Mouse (Mus musculus): Measurements from ENCODE around the gene Gcsh.
A peak's percentile ranks its signal among the peaks of the same experiment; 100 is the strongest.

Gcsh gene

GRCm38 (mm10) chr8:116978052-116978451 lies 15.3 kb downstream of the Gcsh start:
- DNase-seq (ENCODE audit: low read depth, low spot score): no peak

- DNase-seq (ENCODE audit: low read depth, low spot score): no peak
Measured at GRCm38 (mm10) chr8:116975606-116976005, 17.7 kb downstream of the Gcsh start.

- DNase-seq (ENCODE audit: low read depth, low spot score): no peak
Measured at GRCm38 (mm10) chr8:116975066-116975465, 18.3 kb downstream of the Gcsh start.

GRCm38 (mm10) chr8:116969531-116969930 lies 23.8 kb downstream of the Gcsh start:
- no peak for DNase-seq (ENCODE audit: low read depth, low spot score)

- no peak for DNase-seq (ENCODE audit: low read depth, low spot score)
Measured at GRCm38 (mm10) chr8:116954415-116954814, 38.9 kb downstream of the Gcsh start.

GRCm38 (mm10) chr8:116952428-116952827 lies 40.9 kb downstream of the Gcsh start:
- no peak for DNase-seq (ENCODE audit: low read depth, low spot score)

- no peak for DNase-seq (ENCODE audit: low read depth, low spot score)
Measured at GRCm38 (mm10) chr8:116951778-116952177, 41.6 kb downstream of the Gcsh start.

- no peak for DNase-seq (ENCODE audit: low read depth, low spot score)
Measured at GRCm38 (mm10) chr8:116951369-116951768, 42.0 kb downstream of the Gcsh start.

- DNase-seq (ENCODE audit: low read depth, low spot score): no peak
Measured at GRCm38 (mm10) chr8:116947589-116947988, 45.7 kb downstream of the Gcsh start.

- DNase-seq (ENCODE audit: low read depth, low spot score): no peak
Measured at GRCm38 (mm10) chr8:116946851-116947250, 46.5 kb downstream of the Gcsh start.

- DNase-seq (ENCODE audit: low read depth, low spot score): no peak
Measured at GRCm38 (mm10) chr8:116946268-116946838, 47.0 kb downstream of the Gcsh start.

- no peak for DNase-seq (ENCODE audit: low read depth, low spot score)
Measured at GRCm38 (mm10) chr8:116945169-116945910, 48.0 kb downstream of the Gcsh start.

GRCm38 (mm10) chr8:116944385-116944696 lies 49.0 kb downstream of the Gcsh start:
- DNase-seq (ENCODE audit: low read depth, low spot score): no peak

- DNase-seq (ENCODE audit: low read depth, low spot score): no peak
Measured at GRCm38 (mm10) chr8:116943555-116944384, 49.6 kb downstream of the Gcsh start.

GRCm38 (mm10) chr8:116943161-116943554 lies 50.2 kb downstream of the Gcsh start, which contains the start of gene Atmin:
TSS of gene Atmin (plus strand) at chr8:116943393.
- DNase-seq (ENCODE audit: low read depth, low spot score): peak; percentile 83

- no peak for DNase-seq (ENCODE audit: low read depth, low spot score)
Measured at GRCm38 (mm10) chr8:116942284-116943058, 50.9 kb downstream of the Gcsh start.

- no peak for DNase-seq (ENCODE audit: low read depth, low spot score)
Measured at GRCm38 (mm10) chr8:116935506-116935905, 57.8 kb downstream of the Gcsh start.

- DNase-seq (ENCODE audit: low read depth, low spot score): no peak
Measured at GRCm38 (mm10) chr8:116934976-116935375, 58.4 kb downstream of the Gcsh start.

Measured in WW6 (cell line).